Mouse (Mus musculus): ENCODE measurements at regions not wholly inside any gene's neighbourhood (a gene's known extent, or its start where the extent isn't known, plus 50 kb on each side); places are given as distances from the start of the nearest gene placed in this dataset.
A peak's percentile ranks its signal among the peaks of the same experiment; 100 is the strongest.

- DNase-seq (ENCODE audit: low spot score) = no peak
These were observed 342.1 kb downstream of the Lpin1 start for GRCm38 (mm10) chr12:16268621-16269165.

- DNase-seq (ENCODE audit: low spot score) = no peak
These were observed 349.3 kb downstream of the Lpin1 start for GRCm38 (mm10) chr12:16261465-16261864.

- no peak for DNase-seq (ENCODE audit: low spot score)
These were observed 349.8 kb downstream of the Lpin1 start for GRCm38 (mm10) chr12:16260981-16261380.

GRCm38 (mm10) chr12:16260501-16260900 lies 350.3 kb downstream of the Lpin1 start:
- no peak for DNase-seq (ENCODE audit: low spot score)

- no peak for DNase-seq (ENCODE audit: low spot score)
These were observed 360.1 kb downstream of the Lpin1 start for GRCm38 (mm10) chr12:16250621-16251020.

GRCm38 (mm10) chr12:16250096-16250495 lies 360.7 kb downstream of the Lpin1 start:
- DNase-seq (ENCODE audit: low spot score) = no peak

- DNase-seq (ENCODE audit: low spot score) = no peak
These were observed 371.0 kb downstream of the Lpin1 start for GRCm38 (mm10) chr12:16239792-16240191.

GRCm38 (mm10) chr12:16237498-16237897 lies 373.3 kb downstream of the Lpin1 start:
- DNase-seq (ENCODE audit: low spot score) = no peak

- no peak for DNase-seq (ENCODE audit: low spot score)
These were observed 377.2 kb downstream of the Lpin1 start for GRCm38 (mm10) chr12:16233559-16233958.

- DNase-seq (ENCODE audit: low spot score) = no peak
These were observed 377.9 kb downstream of the Lpin1 start for GRCm38 (mm10) chr12:16232828-16233227.

- no peak for DNase-seq (ENCODE audit: low spot score)
These were observed 378.7 kb downstream of the Lpin1 start for GRCm38 (mm10) chr12:16232051-16232450.

GRCm38 (mm10) chr12:16231093-16231492 lies 379.7 kb downstream of the Lpin1 start:
- no peak for DNase-seq (ENCODE audit: low spot score)

GRCm38 (mm10) chr12:16225428-16225827 lies 385.3 kb downstream of the Lpin1 start:
- no peak for DNase-seq (ENCODE audit: low spot score)

- no peak for DNase-seq (ENCODE audit: low spot score)
These were observed 387.8 kb downstream of the Lpin1 start for GRCm38 (mm10) chr12:16222836-16223450.

- DNase-seq (ENCODE audit: low spot score) = no peak
These were observed 388.6 kb downstream of the Lpin1 start for GRCm38 (mm10) chr12:16222205-16222604.

GRCm38 (mm10) chr12:16221142-16221541 lies 389.6 kb downstream of the Lpin1 start:
- DNase-seq (ENCODE audit: low spot score) = no peak

GRCm38 (mm10) chr12:16220561-16220960 lies 390.2 kb downstream of the Lpin1 start:
- DNase-seq (ENCODE audit: low spot score) = no peak

- DNase-seq (ENCODE audit: low spot score) = no peak
These were observed 391.9 kb downstream of the Lpin1 start for GRCm38 (mm10) chr12:16218906-16219305.

GRCm38 (mm10) chr12:16210553-16210952 lies 393.8 kb upstream of the Trib2 start:
- peak; percentile 25 for DNase-seq (ENCODE audit: low spot score)

GRCm38 (mm10) chr12:16210111-16210510 lies 393.4 kb upstream of the Trib2 start:
- DNase-seq (ENCODE audit: low spot score) = no peak

- no peak for DNase-seq (ENCODE audit: low spot score)
These were observed 388.2 kb upstream of the Trib2 start for GRCm38 (mm10) chr12:16204941-16205340.

GRCm38 (mm10) chr12:16196917-16197316 lies 380.2 kb upstream of the Trib2 start:
- no peak for DNase-seq (ENCODE audit: low spot score)

GRCm38 (mm10) chr12:16191803-16192389 lies 375.2 kb upstream of the Trib2 start:
- no peak for DNase-seq (ENCODE audit: low spot score)

- no peak for DNase-seq (ENCODE audit: low spot score)
These were observed 374.0 kb upstream of the Trib2 start for GRCm38 (mm10) chr12:16190706-16191105.
